Mouse (Mus musculus) CD4-positive naive resting alpha-beta T cell, adult 76 days (primary cell): ENCODE results near the gene Wdr11. TPM values are rescaled to one million over a fixed set of nuclear protein-coding genes. Genes with fewer than 3 reads are reported as not detected.

Experiments used
- total RNA-seq: library from RNA; stranded (reverse); gene quantifications from one replicate; pipeline ENCODE4 v1.2.4, GENCODE M21; 2023

Gene Wdr11
- 20.3 TPM for total RNA-seq

GRCm38 (mm10) chr7:129591371-129592131, at the start of gene Wdr11:
Gene Wdr11 (plus strand): TSS chr7:129591863.

